Mouse (Mus musculus) erythroblast, adult 5-6 weeks (primary cell): ENCODE results near the gene Rhbg. TPM values are rescaled to one million over a fixed set of nuclear protein-coding genes. Genes with fewer than 3 reads are reported as not detected.
"Not testable (repeated sequence)": the region's sequence is repeated elsewhere in the genome, so short reads cannot be mapped to it uniquely, and the experiment has no call there.

Experiments used
- ATAC-seq: replicated peaks from 2 replicates; pipeline ENCODE4 v1.8.0; 2016; ENCODE audit warnings: moderate number of reproducible peaks, mild to moderate bottlenecking, moderate TSS enrichment, inconsistent platforms; ENCODE audit not compliant: poor library complexity, low FRiP score, severe bottlenecking
- total RNA-seq, 2 experiments: library from RNA; stranded (forward) in 1 of 2; stranded (reverse) in 1 of 2; fragments of 150-400 nt in 1 of 2; fragments of 200-764, 138-1000 nt in 1 of 2; gene quantifications; 2 replicates each; pipeline versions ENCODE4 v1.2.3 to v1.2.4; 2015 to 2017; ENCODE audit warnings: low replicate concordance in 2 of 2

Rhbg gene
- total RNA-seq, 2 experiments from 2014 or later, result not detected

DNA sequence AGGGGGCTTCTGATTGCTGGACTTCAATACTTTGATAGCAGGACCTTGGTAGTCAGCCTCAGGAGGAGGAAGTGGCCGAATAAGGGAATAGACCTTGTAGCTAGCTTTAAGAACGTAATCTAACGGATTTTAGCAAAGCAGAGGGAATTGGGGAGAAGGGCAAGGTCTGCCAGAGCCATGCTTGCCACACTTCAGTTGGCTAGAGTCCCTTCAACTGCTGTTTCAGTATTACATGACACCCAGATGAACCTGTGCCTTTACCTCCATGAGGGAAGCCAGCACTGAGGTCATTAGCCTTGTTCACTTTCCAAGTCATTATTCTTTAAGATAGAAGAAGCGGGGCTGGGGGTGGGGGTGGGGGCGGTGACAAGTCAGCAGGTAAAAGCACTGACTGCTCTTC is 14.5 kb upstream of the Rhbg start:
- no peak for ATAC-seq

DNA sequence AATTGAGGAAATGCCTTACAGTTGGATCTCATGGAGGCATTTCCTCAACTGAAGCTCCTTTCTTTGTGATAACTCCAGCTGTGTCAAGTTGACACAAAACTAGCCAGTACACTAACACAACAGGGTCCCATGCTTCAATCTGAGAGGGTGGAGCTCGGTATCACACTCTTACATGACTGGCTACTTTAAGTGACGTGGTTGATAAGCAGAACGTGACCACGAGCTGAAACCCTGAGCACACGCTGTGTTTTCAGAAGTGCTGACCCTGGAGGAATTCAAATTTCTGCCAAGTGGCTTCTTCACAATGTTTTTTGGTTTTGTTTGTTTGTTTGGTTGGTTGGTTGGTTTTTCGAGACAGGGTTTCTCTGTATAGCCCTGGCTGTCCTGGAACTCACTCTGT is 13.5 kb upstream of the Rhbg start:
- not testable (repeated sequence) for ATAC-seq

DNA sequence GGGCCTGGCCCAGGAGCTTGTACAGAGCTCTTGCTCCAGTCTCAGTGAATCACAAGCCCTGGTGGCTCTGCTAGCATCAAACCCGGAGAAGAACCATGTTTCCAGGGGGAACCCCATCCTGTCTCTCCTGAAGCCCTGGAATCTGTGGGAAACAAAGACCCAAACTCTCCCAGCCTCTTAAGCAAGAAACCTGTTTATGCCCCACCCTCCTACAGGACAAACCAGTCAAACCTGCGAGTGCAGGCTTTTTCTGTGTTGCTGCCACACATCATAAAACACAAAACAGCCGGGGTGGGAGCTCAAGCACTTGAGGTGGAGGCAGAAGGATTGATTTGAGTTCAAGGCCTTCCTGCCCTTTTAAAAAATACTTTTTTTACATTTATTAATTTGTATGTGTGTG is 7.8 kb upstream of the Rhbg start:
- ATAC-seq, result no peak

DNA sequence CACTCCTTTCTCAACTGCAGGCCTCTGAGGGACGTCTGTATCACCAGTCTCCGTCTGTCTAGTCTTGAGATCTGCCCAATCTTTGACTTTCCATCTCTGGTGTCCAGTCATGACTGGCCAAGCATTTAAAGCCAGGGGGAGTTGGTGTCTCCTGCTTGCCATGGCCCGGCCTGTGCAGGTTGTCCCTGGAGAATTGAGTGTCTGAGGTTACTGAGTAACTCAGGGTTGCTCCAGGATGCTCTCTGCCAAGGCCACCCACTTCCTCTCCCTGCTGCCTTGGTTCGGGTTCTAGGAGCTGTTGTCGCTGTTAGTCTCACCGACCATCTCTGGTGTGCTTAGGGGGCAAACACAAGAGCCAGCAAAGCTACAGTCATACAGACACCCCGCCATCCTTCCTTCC is 1.9 kb upstream of the Rhbg start:
- no peak for ATAC-seq

DNA sequence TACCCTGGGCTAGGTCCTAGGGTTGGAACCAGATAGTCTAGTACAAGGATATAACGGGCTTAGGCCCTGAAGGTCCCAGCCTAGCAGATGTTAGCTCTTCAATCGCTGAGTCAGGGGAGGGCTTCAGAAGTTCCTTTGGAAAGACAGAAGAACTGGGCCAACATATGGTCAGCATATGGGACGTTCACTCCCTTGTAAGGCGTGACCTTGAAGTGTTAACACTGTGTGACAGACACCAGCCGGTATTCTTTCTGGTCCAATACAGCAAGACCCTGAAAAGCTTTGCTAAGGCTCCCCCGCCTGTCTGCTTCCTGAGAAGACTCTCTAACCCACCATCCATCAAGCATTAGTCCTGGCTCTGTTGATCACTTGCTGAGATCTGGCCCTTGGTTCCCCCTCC is 1.4 kb upstream of the Rhbg start:
- no peak for ATAC-seq

DNA sequence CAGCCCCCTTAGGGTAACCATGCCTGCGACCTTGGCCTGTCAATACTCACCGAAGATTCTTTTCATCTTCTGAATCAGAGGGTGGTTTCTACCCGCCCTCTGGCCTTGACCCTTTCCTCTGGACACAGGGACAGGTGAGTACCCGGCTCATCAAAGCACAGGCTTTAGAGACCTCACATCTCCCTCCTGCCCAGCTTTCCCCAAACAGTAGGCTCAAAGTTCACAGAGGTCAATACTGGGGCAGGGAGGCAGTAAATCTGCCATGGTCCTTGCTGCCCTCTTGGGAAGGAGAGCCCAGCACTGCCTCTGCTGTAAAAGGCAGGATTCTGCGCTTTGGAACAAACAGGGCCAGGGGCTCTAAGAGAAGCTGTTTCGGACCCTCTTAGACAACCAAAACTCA is 1.8 kb downstream of the Rhbg start:
- no peak for ATAC-seq

DNA sequence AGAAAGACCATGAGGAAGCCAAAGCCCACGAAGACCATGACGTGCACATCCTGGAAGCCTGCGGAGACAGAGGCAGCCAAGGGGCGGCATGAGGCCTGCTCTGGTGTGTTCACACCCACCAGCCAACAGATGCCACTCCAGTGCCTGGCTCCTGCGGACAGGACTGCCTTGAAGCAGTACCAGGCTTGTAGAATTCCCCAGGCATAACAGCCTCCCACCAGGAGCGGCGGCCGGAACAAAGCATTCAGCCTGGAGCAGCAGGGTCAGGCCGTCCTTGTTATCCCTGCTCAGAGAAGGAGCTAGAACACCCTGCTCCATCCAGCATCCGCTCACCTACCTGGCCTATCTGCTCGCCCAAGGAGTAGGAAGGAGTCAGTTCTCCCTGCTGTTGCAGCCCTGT is 6.1 kb downstream of the Rhbg start:
- ATAC-seq, result no peak

DNA sequence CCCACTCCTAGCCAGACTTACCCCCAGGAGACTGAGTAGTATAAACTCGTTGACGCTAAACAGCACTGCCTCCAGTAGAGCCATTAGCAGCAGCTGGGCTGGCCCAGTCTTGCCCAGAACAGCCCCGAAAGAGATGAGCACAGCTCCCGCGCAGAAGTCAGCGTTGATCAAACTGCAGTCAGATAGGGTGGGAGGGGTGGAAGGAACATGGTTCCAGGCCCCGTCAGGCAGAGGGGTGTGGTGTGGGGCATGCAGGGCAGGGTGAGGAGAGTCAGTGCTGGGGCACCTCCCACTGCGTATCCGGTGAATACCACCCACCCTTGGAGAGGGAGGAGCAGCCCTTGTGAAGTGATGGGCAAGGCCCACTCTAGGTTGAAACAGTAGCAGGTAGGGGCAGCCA is 6.8 kb downstream of the Rhbg start:
- no peak for ATAC-seq

DNA sequence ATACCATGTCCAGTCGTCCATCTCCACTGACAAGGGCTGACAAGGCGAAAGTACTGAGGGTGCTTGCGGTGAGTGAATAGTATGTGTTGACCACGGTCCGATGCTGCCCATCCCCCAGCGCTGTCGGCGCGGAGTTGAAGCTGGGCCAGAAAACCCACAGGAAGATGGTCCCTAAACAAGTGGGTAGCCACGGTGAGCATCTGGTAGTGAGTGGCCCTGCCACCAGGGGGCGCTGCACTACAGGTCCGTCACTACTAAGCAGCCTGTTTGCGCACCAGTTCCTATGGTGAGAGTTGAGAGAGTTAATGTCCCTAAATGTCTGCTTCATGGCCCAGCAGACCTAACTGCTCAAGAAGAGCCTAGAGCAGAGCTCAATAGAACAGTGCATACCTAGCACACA is 8.7 kb downstream of the Rhbg start:
- 0 out of 2 replicates have a peak, but pooled peaks have one; percentile 53 for ATAC-seq

DNA sequence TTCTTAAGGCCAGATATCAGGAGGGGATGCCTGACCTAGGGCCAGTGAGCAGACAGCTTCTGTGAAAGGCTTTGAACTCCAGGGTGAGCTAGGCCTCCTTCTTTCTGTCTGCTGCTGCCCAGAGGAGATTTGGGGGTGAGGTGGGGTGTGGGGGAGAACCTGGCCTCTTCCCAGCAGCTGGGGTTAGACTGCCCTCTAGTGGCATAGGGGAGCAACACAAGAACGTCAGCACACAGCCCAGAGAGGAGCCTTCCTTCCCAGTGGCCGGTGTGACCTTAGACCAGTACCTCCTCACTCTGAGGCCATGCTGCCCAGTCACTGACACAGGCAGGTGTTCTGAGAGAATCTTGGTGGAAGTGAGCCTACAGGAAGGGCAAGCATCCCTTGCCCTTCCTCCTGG is 10.4 kb downstream of the Rhbg start:
- ATAC-seq, result peak; percentile 53

DNA sequence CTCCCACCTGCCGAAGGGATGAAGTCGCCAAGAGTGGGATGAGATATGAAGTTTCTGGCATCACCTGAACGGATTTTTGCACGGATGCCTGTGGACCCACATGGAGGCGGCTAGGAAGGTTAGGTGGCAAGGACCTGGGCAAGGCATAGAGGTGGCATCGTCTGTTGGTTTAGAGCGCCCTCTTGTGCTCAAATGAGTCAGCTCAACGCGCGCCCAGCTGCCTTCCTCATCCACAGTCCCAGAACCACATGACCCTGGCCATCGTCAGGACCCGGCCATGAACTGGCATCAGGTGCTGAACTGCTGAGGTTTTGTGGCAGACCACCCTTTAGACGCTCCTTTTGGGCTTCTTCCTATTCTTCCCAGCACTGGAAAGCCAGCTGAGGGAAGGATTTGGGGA is 12.0 kb downstream of the Rhbg start:
- 0 out of 2 replicates have a peak, but pooled peaks have one; percentile 45 for ATAC-seq

DNA sequence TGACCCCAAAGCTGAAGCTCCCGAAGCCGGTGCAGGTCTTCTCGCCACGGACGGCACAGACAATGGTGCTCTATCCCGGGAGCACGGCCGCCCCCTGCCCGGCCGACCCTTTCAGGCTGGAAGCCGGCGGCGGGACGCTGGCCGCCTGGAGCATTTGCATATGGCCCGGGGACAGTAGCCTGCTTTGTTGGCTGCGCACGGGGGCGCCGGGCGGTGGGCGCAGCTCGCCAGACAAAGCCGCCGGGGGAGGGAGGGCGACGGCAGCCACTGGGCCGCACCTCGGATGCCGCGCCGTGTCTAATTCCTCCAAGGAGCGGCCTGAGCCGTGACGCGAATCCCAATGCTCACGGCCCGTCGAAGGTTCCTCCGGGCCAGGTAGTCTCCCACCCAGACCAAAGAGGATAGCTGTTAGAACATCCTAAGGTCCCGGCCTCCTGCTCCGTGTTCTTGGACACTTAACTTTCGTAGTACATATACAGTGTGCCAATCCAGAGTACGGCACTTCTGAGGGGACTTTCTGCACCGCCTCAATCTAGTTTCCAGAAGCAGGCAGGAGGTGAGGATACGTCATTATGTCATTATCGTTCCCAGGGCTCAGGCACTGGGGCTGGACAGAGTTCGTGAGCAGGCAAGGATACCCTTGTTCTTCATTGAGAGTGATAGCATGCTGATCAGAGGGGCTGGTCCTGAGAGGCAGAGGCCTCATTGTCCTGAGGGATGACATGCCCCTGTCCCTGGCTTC is 13.3 kb downstream of the Rhbg start:
- ATAC-seq, result no peak

DNA sequence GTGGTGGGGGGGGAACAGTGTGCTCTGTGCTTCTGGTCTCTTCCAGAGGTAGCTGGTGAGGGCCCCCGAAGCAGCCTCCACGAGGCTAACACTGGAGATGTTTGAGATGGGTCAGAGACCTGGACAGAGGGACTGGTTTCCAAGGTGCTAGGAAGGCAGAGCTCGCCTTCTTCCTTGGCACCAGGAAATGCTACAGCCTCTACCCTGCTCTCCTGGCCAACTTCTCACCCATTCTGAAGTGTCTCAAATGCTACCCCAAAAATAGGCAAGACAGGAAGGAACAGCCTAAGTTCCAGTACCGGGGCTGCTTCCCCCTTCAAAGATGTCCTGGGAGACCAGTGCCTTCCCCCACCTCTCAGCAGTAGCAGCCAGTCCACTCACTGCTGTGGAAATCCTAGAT is 15.1 kb downstream of the Rhbg start:
- ATAC-seq, result no peak

DNA sequence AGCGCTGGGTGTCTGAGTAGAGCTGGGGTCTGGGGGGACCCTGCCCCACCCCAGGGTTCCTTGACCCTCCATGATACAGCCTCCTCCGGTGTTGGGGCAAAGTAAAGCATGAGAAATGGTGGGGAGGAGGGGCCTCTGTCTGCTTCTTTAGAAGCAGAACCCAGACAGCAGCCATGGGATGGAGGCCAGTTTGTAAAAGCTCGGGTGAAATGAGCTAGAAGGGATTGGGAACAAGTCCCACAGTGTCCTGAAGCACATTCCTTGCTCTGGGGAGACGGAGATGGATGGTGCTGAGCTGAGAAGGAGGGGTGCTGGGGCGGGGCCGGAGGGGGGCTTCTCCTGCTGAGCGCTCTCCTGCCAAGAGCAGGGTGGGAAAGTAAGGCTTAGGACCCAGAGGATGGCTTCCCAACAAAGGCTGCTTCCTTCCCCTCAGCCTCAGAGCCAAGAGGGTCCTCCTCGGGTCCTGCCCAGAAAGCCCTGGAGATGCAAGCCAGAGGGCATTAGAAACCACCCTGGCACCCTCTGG is 15.6 kb downstream of the Rhbg start:
- ATAC-seq, result no peak

DNA sequence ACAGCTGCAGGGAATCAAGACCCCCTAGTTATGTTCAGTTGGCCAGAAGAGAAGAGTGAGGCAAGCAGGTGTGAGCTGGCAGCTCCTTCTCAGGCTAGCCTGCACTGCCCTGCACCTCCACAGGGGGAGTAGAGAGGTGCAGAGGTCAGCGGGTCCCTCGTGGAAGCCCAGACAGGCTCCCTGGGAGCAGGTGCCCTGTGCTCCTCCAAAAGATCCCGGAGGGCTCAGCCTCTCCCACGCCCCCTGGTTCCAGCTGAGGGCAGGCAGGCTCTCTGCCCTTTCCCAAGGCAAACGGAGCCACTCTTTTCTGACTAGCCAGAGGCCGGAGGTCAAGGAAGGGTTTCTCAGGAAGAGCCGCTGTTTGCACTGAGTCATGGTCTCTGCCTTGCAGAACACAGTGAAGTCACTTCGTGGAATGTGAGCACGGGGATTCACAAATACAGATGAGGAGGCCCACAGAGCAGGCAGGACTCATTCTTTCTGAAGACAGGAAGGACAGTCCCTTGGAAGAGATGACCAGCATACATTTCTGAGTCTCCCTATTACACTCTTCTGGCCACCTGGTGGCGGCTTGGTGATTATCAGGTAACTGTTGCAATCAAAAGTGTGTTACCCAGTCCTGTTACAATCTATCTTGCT is 16.8 kb downstream of the Rhbg start:
- peak; percentile 65; the same call in 1 of the 2 replicates for ATAC-seq

DNA sequence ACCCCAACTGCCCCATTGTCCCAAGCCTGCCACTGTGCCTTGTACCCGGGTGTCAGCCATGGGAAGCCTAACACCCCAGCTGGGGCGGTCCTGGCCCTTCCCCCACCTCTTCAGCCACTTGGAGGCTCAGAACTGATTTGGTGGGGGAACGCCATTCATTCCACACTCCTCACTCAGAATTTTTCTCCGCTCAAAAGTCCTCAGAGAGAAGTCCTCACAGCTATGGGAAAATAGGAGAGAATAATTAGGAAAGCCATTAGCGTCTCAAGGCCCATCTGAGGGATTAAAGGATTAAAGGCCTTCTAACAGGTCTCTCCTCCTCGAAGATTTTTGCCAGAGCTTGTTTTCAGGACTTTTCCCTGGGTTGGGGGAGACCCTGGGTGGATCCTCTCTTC is 17.4 kb downstream of the Rhbg start:
- ATAC-seq, result no peak

DNA sequence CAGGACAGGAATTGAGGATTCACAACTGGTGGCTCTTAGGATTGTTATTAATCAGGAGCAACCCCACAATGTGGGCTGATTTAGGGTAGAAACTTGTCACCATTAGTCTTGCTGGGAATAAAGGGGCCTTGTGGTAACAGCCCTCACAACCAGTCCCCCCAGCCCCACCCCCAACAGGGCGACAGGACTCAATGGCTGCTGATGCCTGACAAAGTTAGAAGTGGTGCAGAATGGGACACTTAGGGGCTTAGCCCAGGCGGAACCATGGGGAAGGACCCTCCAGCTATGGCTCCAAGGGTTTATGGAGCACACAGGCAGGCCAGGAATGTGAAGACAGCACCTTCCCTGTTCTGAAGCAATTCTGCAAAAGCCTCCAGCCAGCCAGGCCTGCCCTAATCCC is 18.9 kb downstream of the Rhbg start:
- ATAC-seq, result no peak

DNA sequence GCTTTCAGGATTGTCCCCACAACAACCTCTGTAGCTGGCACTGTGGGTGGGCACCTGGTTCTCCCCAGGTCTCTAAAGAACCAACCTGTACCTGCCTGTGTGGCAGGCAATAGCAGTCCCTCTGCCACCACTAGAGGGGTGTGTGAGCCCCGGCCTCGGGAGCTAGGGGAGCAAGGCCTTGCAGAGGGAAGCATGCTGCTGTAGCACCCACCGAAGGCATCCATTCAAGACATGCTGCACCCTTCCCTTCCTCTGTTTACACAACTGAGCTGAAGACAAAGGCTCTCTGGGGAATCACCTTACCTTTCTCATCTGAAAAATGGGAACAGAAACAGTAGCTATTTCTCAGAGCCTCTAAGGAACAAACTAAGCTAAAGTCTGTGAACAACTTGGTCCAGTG is 19.3 kb downstream of the Rhbg start:
- ATAC-seq, result no peak

DNA sequence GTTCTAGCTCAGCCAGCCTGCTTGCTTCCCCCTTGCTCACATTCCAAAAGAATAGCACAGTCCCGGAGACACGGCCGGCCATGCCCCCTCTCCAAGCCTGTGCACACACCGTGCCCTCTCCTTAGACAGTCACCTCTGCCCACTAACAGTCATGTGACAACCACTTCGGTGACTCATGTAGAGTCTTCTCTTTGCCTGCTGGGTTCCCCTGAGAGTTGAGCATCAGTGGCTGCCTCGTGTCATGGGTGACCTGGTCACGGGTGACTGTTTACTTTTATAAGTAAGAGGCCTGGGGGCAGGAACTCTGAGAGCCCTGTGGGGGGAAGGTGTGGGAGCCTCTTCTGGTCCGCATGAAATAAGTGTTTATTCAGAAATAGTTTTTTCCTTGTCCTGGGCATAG is 20.5 kb downstream of the Rhbg start:
- ATAC-seq, result no peak

DNA sequence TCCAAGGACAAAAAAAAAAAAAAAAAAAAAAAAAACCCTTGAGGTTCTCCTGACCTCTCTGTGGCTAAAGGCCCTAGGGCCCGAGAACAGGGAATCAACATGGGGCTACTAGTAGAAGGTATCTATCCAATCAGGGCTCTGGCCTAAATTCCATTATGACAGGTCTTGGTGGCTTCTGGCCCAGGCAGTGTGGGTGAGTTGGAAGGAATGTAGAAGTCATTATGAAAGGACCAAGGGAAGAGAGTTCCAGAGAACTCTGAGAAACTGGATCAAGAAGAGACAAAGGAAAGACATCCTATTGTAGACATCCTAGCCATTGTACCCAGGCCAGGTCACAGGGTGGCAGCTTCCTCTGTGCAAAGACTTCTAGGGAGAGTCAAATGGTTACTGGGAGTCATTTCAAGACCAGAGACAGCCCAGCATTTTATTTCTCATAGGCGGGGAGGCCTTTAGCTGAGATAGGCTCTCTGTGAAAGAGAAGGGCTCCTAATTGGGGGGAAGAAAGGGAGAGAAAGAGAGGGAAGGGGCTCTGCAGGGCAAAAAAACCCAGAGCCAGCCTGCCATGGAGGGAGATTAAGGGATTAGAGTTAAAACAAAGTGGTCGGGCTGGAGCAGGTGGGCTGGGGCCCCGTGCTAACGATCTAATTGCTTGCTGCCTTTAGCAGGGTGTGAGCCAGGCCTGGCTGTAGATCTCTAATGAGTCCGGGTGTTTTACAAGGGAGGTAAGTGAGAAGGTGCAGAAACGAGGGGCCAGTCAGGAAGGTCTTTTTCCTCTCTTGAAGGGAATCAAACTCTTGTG is 21.5 kb downstream of the Rhbg start:
- ATAC-seq, result no peak

DNA sequence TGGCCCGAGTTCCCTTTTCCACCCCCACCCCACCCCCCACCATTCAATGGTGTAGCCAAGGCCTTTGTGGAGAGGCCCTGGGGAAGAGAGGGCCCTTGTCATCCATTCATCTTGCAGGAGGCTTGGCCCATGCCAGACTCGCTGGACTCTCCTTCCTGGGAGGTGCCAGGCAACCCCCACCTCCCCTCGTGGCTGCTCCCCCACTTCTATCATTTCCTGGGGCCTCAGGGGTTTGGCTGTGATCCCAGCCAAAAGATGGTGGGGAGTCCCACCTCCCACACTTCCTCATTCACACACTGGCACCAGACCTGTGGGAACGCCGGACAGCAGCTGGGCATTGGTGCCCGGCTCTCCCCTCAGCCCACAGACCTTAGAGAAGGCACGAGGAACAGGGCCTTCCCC is 22.2 kb downstream of the Rhbg start:
- ATAC-seq, result no peak
